Mouse (Mus musculus): ENCODE results near the gene Sri. TPM values are rescaled to one million over a fixed set of nuclear protein-coding genes. Genes with fewer than 3 reads are reported as not detected.
"Not testable (repeated sequence)": the region's sequence is repeated elsewhere in the genome, so short reads cannot be mapped to it uniquely, and the experiment has no call there.

The Sri gene
- 176 and 206 TPM in 2 replicates for polyA plus RNA-seq (2016; fragmentation: Nextera tagmentation; extraction: Ambion mirVana)

GRCm38 (mm10) chr5:8045855-8046254 lies at the start of gene Sri:
TSS of gene Sri (plus strand) at chr5:8046078.
- H3K27ac ChIP-seq = no peak within 1 kb of the TSS
- H3K36me3 ChIP-seq = no peaks in the 10 kb centered on the region
- no peaks in the 10 kb centered on the region for H3K27me3 ChIP-seq (ENCODE audit: low read depth, poor library complexity, severe bottlenecking)
- H3K9me3 ChIP-seq (replicated peaks) = no peaks in the 10 kb centered on the region
- H3K4me3 ChIP-seq = no peak within 1 kb of the TSS
- no peaks in the 10 kb centered on the region for H3K4me1 ChIP-seq
- 84% methylated on average over 6 of the region's 6 CpGs for WGBS
- DNase-seq (ENCODE audit: low spot score) = no peak

- DNase-seq (ENCODE audit: low spot score) = peak; percentile 51
- no peak overlapping the region for H3K4me3 ChIP-seq
- H3K36me3 ChIP-seq = no peaks in the 10 kb centered on the region
- H3K27ac ChIP-seq = no peak overlapping the region
- no peaks in the 10 kb centered on the region for H3K27me3 ChIP-seq (ENCODE audit: low read depth, poor library complexity, severe bottlenecking)
- WGBS = 49% methylated on average over 8 of the region's 8 CpGs
- H3K9me3 ChIP-seq (replicated peaks) = no peaks in the 10 kb centered on the region
- peaks cover 2% of the 10 kb centered on the region; the same call in 1 of the 2 replicates for H3K4me1 ChIP-seq
These were observed 49.4 kb upstream of the Sri start for GRCm38 (mm10) chr5:7996401-7997044.

- no peak overlapping the region for H3K27ac ChIP-seq
- H3K27me3 ChIP-seq (ENCODE audit: low read depth, poor library complexity, severe bottlenecking) = no peaks in the 10 kb centered on the region
- H3K9me3 ChIP-seq (replicated peaks) = no peaks in the 10 kb centered on the region
- 91% methylated on average over 2 of the region's 2 CpGs for WGBS
- no peaks in the 10 kb centered on the region for H3K36me3 ChIP-seq
- H3K4me3 ChIP-seq = no peak overlapping the region
- no peak for DNase-seq (ENCODE audit: low spot score)
- H3K4me1 ChIP-seq = peaks cover 2% of the 10 kb centered on the region; the same call in 1 of the 2 replicates
These were observed 48.8 kb upstream of the Sri start for GRCm38 (mm10) chr5:7997086-7997485.

- Histone ChIP-seq H3K4me3 (no peak overlapping the region), H3K4me1 (no peaks in the 10 kb centered on the region; the same call in 1 of the 2 replicates), H3K27ac (no peak overlapping the region), H3K27me3 (ENCODE audit: low read depth, poor library complexity, severe bottlenecking) (no peaks in the 10 kb centered on the region), H3K9me3 (replicated peaks) (no peaks in the 10 kb centered on the region), H3K36me3 (no peaks in the 10 kb centered on the region)
- 84% methylated on average over 10 of the region's 10 CpGs for WGBS
- no peak for DNase-seq (ENCODE audit: low spot score)
These were observed 45.4 kb upstream of the Sri start for GRCm38 (mm10) chr5:8000466-8000865.

GRCm38 (mm10) chr5:8002827-8003226 lies 43.1 kb upstream of the Sri start:
- no peaks in the 10 kb centered on the region for H3K27me3 ChIP-seq (ENCODE audit: low read depth, poor library complexity, severe bottlenecking)
- no peaks in the 10 kb centered on the region for H3K36me3 ChIP-seq
- H3K4me3 ChIP-seq = no peak overlapping the region
- no peaks in the 10 kb centered on the region for H3K9me3 ChIP-seq (replicated peaks)
- DNase-seq (ENCODE audit: low spot score) = no peak
- no peaks in the 10 kb centered on the region for H3K4me1 ChIP-seq
- no peak overlapping the region for H3K27ac ChIP-seq

- no peak overlapping the region for H3K4me3 ChIP-seq
- H3K27ac ChIP-seq = no peak overlapping the region
- WGBS = 83% methylated on average over 3 of the region's 3 CpGs
- no peaks in the 10 kb centered on the region for H3K9me3 ChIP-seq (replicated peaks)
- DNase-seq (ENCODE audit: low spot score) = no peak
- H3K36me3 ChIP-seq = no peaks in the 10 kb centered on the region
- no peaks in the 10 kb centered on the region for H3K4me1 ChIP-seq
- no peaks in the 10 kb centered on the region for H3K27me3 ChIP-seq (ENCODE audit: low read depth, poor library complexity, severe bottlenecking)
These were observed 32.6 kb upstream of the Sri start for GRCm38 (mm10) chr5:8013276-8013675.

GRCm38 (mm10) chr5:8034596-8034995 lies 11.3 kb upstream of the Sri start:
- DNase-seq (ENCODE audit: low spot score); H3K9me3 ChIP-seq (replicated peaks); H3K4me1 ChIP-seq; H3K4me3 ChIP-seq; H3K27me3 ChIP-seq (ENCODE audit: low read depth, poor library complexity, severe bottlenecking); H3K27ac ChIP-seq; H3K36me3 ChIP-seq: not testable (repeated sequence)
- 88% methylated on average over 6 of the region's 6 CpGs for WGBS

GRCm38 (mm10) chr5:8053827-8054226 lies 7.9 kb downstream of the Sri start:
- no peak overlapping the region for H3K27ac ChIP-seq
- H3K4me3 ChIP-seq = no peak overlapping the region
- peaks cover 13% of the 10 kb centered on the region for H3K4me1 ChIP-seq
- H3K27me3 ChIP-seq (ENCODE audit: low read depth, poor library complexity, severe bottlenecking) = no peaks in the 10 kb centered on the region
- no peak for DNase-seq (ENCODE audit: low spot score)
- no peaks in the 10 kb centered on the region for H3K9me3 ChIP-seq (replicated peaks)
- 0 out of 2 replicates have a peak, but pooled peaks cover 4% of the 10 kb centered on the region for H3K36me3 ChIP-seq
- WGBS = 90% methylated on average over 4 of the region's 4 CpGs

GRCm38 (mm10) chr5:8055721-8056129 lies 9.8 kb downstream of the Sri start:
- 51% methylated on average over 8 of the region's 8 CpGs for WGBS
- H3K9me3 ChIP-seq (replicated peaks) = no peaks in the 10 kb centered on the region
- peaks cover 13% of the 10 kb centered on the region for H3K4me1 ChIP-seq
- DNase-seq (ENCODE audit: low spot score) = peak; percentile 36
- H3K36me3 ChIP-seq = peaks cover 18% of the 10 kb centered on the region
- H3K27me3 ChIP-seq (ENCODE audit: low read depth, poor library complexity, severe bottlenecking) = no peaks in the 10 kb centered on the region
- peak overlapping the region; percentile 75 for H3K4me3 ChIP-seq
- H3K27ac ChIP-seq = peak overlapping the region; percentile 98

GRCm38 (mm10) chr5:8056141-8057017 lies 10.5 kb downstream of the Sri start:
- DNase-seq (ENCODE audit: low spot score) = peak; percentile 80
- H3K27me3 ChIP-seq (ENCODE audit: low read depth, poor library complexity, severe bottlenecking) = no peaks in the 10 kb centered on the region
- peak overlapping the region; percentile 75 for H3K4me3 ChIP-seq
- peak overlapping the region; percentile 98 for H3K27ac ChIP-seq
- peaks cover 13% of the 10 kb centered on the region for H3K4me1 ChIP-seq
- WGBS = under 1% methylated on average over 60 of the region's 60 CpGs
- peaks cover 22% of the 10 kb centered on the region for H3K36me3 ChIP-seq
- H3K9me3 ChIP-seq (replicated peaks) = no peaks in the 10 kb centered on the region

- DNase-seq (ENCODE audit: low spot score) = peak; percentile 34
- Histone ChIP-seq H3K36me3 (peaks cover 25% of the 10 kb centered on the region), H3K9me3 (replicated peaks) (no peaks in the 10 kb centered on the region), H3K4me1 (peaks cover 13% of the 10 kb centered on the region), H3K4me3 (peak overlapping the region; percentile 75), H3K27ac (peak overlapping the region; percentile 98), H3K27me3 (ENCODE audit: low read depth, poor library complexity, severe bottlenecking) (no peaks in the 10 kb centered on the region)
- 55% methylated on average over 5 of the region's 5 CpGs for WGBS
These were observed 11.1 kb downstream of the Sri start for GRCm38 (mm10) chr5:8057018-8057323.

GRCm38 (mm10) chr5:8058056-8058455 lies 12.2 kb downstream of the Sri start:
- 89% methylated on average over 7 of the region's 7 CpGs for whole genome bisulfite sequencing
- DNase-seq (ENCODE audit: low spot score) = no peak
- Histone ChIP-seq H3K4me3 (no peak overlapping the region), H3K4me1 (peaks cover 13% of the 10 kb centered on the region), H3K36me3 (peaks cover 30% of the 10 kb centered on the region), H3K27me3 (ENCODE audit: low read depth, poor library complexity, severe bottlenecking) (no peaks in the 10 kb centered on the region), H3K9me3 (replicated peaks) (no peaks in the 10 kb centered on the region), H3K27ac (no peak overlapping the region)

- no peaks in the 10 kb centered on the region for H3K4me1 ChIP-seq
- H3K36me3 ChIP-seq = peaks cover 72% of the 10 kb centered on the region
- 91% methylated on average over 2 of the region's 2 CpGs for WGBS
- DNase-seq (ENCODE audit: low spot score) = no peak
- H3K4me3 ChIP-seq = no peak overlapping the region
- no peak overlapping the region for H3K27ac ChIP-seq
- H3K27me3 ChIP-seq (ENCODE audit: low read depth, poor library complexity, severe bottlenecking) = no peaks in the 10 kb centered on the region
- no peaks in the 10 kb centered on the region for H3K9me3 ChIP-seq (replicated peaks)
These were observed 16.6 kb downstream of the Sri start for GRCm38 (mm10) chr5:8062469-8062868.
